Mouse (Mus musculus): ENCODE measurements around the gene Gm3404. TPM values are rescaled to one million over a fixed set of nuclear protein-coding genes. Genes with fewer than 3 reads are reported as not detected.
"Not testable (repeated sequence)": the region's sequence is repeated elsewhere in the genome, so short reads cannot be mapped to it uniquely, and the experiment has no call there.

The Gm3404 gene
- polyA plus RNA-seq, 1 experiment from 2014 or later, result not detected

DNA sequence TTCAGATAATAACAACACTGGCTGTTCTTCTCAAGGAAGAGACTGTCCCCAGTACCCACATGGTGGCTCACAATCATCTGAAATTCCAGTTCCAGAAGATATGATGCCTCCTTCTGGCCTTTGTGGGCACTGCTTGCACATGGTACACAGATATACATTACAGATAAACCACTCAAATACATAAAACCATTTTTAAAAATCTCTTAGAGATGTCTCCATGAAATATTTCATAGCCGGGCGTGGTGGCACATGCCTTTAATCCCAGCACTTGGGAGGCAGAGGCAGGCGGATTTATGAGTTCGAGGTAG is 47.1 kb downstream of the Gm3404 start:
- not testable (repeated sequence) for H3K4me1 ChIP-seq (replicated peaks); H3K27ac ChIP-seq; H3K27me3 ChIP-seq (replicated peaks); H3K9me3 ChIP-seq; H3K9ac ChIP-seq; ATAC-seq; H3K4me3 ChIP-seq (replicated peaks); H3K4me2 ChIP-seq (replicated peaks); H3K36me3 ChIP-seq
- 89% methylated on average over 4 of the region's 4 CpGs for WGBS

DNA sequence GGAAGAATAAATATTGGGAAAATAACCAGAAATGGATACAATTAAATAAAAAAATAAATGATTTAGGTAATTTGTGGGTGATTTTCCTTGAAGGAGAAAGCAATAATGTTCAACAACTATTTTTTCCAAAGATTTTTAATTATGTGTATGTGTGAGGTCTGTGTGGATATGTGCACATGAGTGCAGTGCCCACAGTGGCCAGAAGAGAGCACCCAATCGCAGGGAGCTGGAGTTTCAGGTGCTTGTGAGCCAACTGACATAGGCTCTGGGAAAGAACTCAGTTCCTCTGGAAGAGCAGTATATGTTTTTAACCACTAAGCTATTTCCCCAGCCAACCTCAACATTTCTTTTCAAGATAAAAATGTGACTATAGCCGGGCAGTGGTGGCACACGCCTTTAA is 51.1 kb downstream of the Gm3404 start:
- WGBS, result 87% methylated on average over 3 of the region's 3 CpGs
- Histone ChIP-seq H3K4me2 (replicated peaks) (no peak overlapping the region), H3K27me3 (replicated peaks) (no peaks in the 10 kb centered on the region), H3K9ac (no peak overlapping the region), H3K27ac (no peak overlapping the region), H3K9me3 (no peaks in the 10 kb centered on the region), H3K4me1 (replicated peaks) (no peaks in the 10 kb centered on the region), H3K36me3 (no peaks in the 10 kb centered on the region), H3K4me3 (replicated peaks) (no peak overlapping the region)
- no peak for ATAC-seq

Other genes with a start within 250 kb of the Gm3404 start
- gene Wasf3, start 140.8 kb upstream of the Gm3404 start, polyA plus RNA-seq (2015; fragmentation: Nextera tagmentation; extraction: Ambion mirVana), result 1.7 and 1.9 TPM in 2 replicates
- not detected in 2 replicates for gene Gm6408, start 43.8 kb upstream of the Gm3404 start, polyA plus RNA-seq (2015; fragmentation: Nextera tagmentation; extraction: Ambion mirVana)
- gene Gm6370, start 34.4 kb upstream of the Gm3404 start, polyA plus RNA-seq (2015; fragmentation: Nextera tagmentation; extraction: Ambion mirVana), result not detected in 2 replicates
- gene 4930449I24Rik, start 23.4 kb upstream of the Gm3404 start, polyA plus RNA-seq (2015; fragmentation: Nextera tagmentation; extraction: Ambion mirVana), result not detected in 2 replicates
- not detected in 2 replicates for gene Gm3402, start 11.7 kb upstream of the Gm3404 start, polyA plus RNA-seq (2015; fragmentation: Nextera tagmentation; extraction: Ambion mirVana)
- not detected in 2 replicates for gene Gm3409, start 11.8 kb downstream of the Gm3404 start, polyA plus RNA-seq (2015; fragmentation: Nextera tagmentation; extraction: Ambion mirVana)
- not detected in 2 replicates for gene Gm3415, start 30.3 kb downstream of the Gm3404 start, polyA plus RNA-seq (2015; fragmentation: Nextera tagmentation; extraction: Ambion mirVana)
- not detected in 2 replicates for gene Gpr12, start 59.4 kb downstream of the Gm3404 start, polyA plus RNA-seq (2015; fragmentation: Nextera tagmentation; extraction: Ambion mirVana)

Data from intestine, embryonic 15.5 days (tissue).